Mouse (Mus musculus) limb, embryonic 11.5 days (tissue): ENCODE results near the gene Spata17. TPM values are rescaled to one million over a fixed set of nuclear protein-coding genes. Genes with fewer than 3 reads are reported as not detected.

ENCODE experiments used
- ATAC-seq: fragments of 200-750 bp; cut with Nextera tagmentation; 2 replicates; pipeline ENCODE4 v1.8.0; 2017; ENCODE audit warnings: low read depth; ENCODE audit not compliant: insufficient number of reproducible peaks, low FRiP score, low TSS enrichment
- DNase-seq: peaks from one replicate; pipeline ENCODE4 v3.0.0-alpha.2; 2015; ENCODE audit warnings: low spot score
- H3K27ac ChIP-seq: fragments of 300-500 bp; sonication (generic); replicated peaks from 2 replicates; pipeline ENCODE4 v1.5.1; 2014; ENCODE audit warnings: low read depth, mild to moderate bottlenecking, low read length
- H3K27me3 ChIP-seq: fragments of 300-500 bp; sonication (generic); 2 replicates; pipeline ENCODE4 v1.6.1; 2014; ENCODE audit warnings: mild to moderate bottlenecking, low read length, mixed read lengths; ENCODE audit not compliant: control insufficient read depth, insufficient read depth
- H3K36me3 ChIP-seq: fragments of 300-500 bp; sonication (generic); 2 replicates; pipeline ENCODE4 v1.6.1; 2014; ENCODE audit warnings: mild to moderate bottlenecking, low read length, moderate library complexity, mixed read lengths; ENCODE audit not compliant: control insufficient read depth, insufficient read depth
- H3K4me1 ChIP-seq: fragments of 300-500 bp; sonication (generic); 2 replicates; pipeline ENCODE4 v1.6.1; 2014; ENCODE audit warnings: low read length, mixed read lengths; ENCODE audit not compliant: control insufficient read depth, insufficient read depth
- H3K4me2 ChIP-seq: fragments of 300-500 bp; sonication (generic); 2 replicates; pipeline ENCODE4 v1.6.1; 2014; ENCODE audit warnings: low read depth, mild to moderate bottlenecking, moderate library complexity; ENCODE audit not compliant: severe bottlenecking
- H3K4me3 ChIP-seq: fragments of 300-500 bp; sonication (generic); 2 replicates; pipeline ENCODE4 v1.5.1; 2014; ENCODE audit warnings: low read depth, low read length
- H3K9ac ChIP-seq: fragments of 300-500 bp; sonication (generic); 2 replicates; pipeline ENCODE4 v1.6.1; 2014; ENCODE audit warnings: mild to moderate bottlenecking, low read length
- H3K9me3 ChIP-seq: fragments of 300-500 bp; sonication (generic); 2 replicates; pipeline ENCODE4 v1.6.1; 2016; ENCODE audit warnings: low read length; ENCODE audit not compliant: control insufficient read depth
- WGBS: fragments of 180-500 bp; shearing (Covaris S2); extraction: QIAGEN DNeasy Blood & Tissue Kit; methylation state at CpG from one replicate; pipeline ENCODE4 v1.1.7; 2014; 5-methylcytosine and 5-hydroxymethylcytosine counted together
- polyA plus RNA-seq: library from polyadenylated mRNA; unstranded; fragments of >200 nt; fragmentation: Nextera tagmentation; extraction: Ambion mirVana; gene quantifications from 2 replicates; pipeline ENCODE4 v1.2.1, GENCODE M21; 2014

Gene Spata17
- polyA plus RNA-seq, 1 experiment from 2014 or later: 0.72 TPM

GRCm38 (mm10) chr1:187235161-187235560, 19.9 kb upstream of the Spata17 start:
- Histone ChIP-seq H3K27me3 (no peaks in the 10 kb centered on the region), H3K4me1 (no peaks in the 10 kb centered on the region), H3K27ac (no peak overlapping the region), H3K4me3 (no peak overlapping the region), H3K9ac (no peak overlapping the region), H3K36me3 (0 out of 2 replicates have a peak, but pooled peaks cover 2% of the 10 kb centered on the region), H3K9me3 (no peaks in the 10 kb centered on the region), H3K4me2 (no peak overlapping the region)
- 92% methylated on average over 3 of the region's 3 CpGs for WGBS
- no peak for ATAC-seq
- no peak for DNase-seq

GRCm38 (mm10) chr1:187232996-187233615, 17.8 kb upstream of the Spata17 start:
- WGBS: 51% methylated on average over 7 of the region's 7 CpGs
- DNase-seq: peak; percentile 41
- no peak for ATAC-seq

GRCm38 (mm10) chr1:187232196-187232955, 17.1 kb upstream of the Spata17 start:
- H3K9me3 ChIP-seq: no peaks in the 10 kb centered on the region
- DNase-seq (no peak), ATAC-seq (no peak)
- no peak overlapping the region for H3K27ac ChIP-seq
- H3K36me3 ChIP-seq: 0 out of 2 replicates have a peak, but pooled peaks cover 2% of the 10 kb centered on the region
- H3K9ac ChIP-seq: no peak overlapping the region
- no peak overlapping the region for H3K4me3 ChIP-seq
- no peaks in the 10 kb centered on the region for H3K27me3 ChIP-seq
- H3K4me2 ChIP-seq: no peak overlapping the region
- 88% methylated on average over 14 of the region's 14 CpGs for WGBS
- H3K4me1 ChIP-seq: no peaks in the 10 kb centered on the region

More at GRCm38 (mm10) chr1:187232996-187233615, 17.8 kb upstream of the Spata17 start:
- Histone ChIP-seq H3K4me2 (no peak overlapping the region), H3K9ac (no peak overlapping the region), H3K27ac (no peak overlapping the region), H3K4me3 (no peak overlapping the region), H3K36me3 (0 out of 2 replicates have a peak, but pooled peaks cover 2% of the 10 kb centered on the region), H3K9me3 (no peaks in the 10 kb centered on the region), H3K27me3 (no peaks in the 10 kb centered on the region), H3K4me1 (no peaks in the 10 kb centered on the region)

GRCm38 (mm10) chr1:187230255-187230654, 15.0 kb upstream of the Spata17 start:
- no peak for DNase-seq

GRCm38 (mm10) chr1:187228414-187229146, 13.3 kb upstream of the Spata17 start:
- Histone ChIP-seq H3K4me2 (no peak overlapping the region), H3K27me3 (no peaks in the 10 kb centered on the region), H3K4me3 (no peak overlapping the region), H3K9ac (no peak overlapping the region), H3K9me3 (no peaks in the 10 kb centered on the region), H3K27ac (no peak overlapping the region), H3K36me3 (0 out of 2 replicates have a peak, but pooled peaks cover 2% of the 10 kb centered on the region), H3K4me1 (no peaks in the 10 kb centered on the region)
- WGBS: 79% methylated on average over 13 of the region's 13 CpGs
- DNase-seq (peak; percentile 19), ATAC-seq (no peak)

More at GRCm38 (mm10) chr1:187230255-187230654, 15.0 kb upstream of the Spata17 start:
- no peaks in the 10 kb centered on the region for H3K9me3 ChIP-seq
- no peaks in the 10 kb centered on the region for H3K4me1 ChIP-seq
- no peak overlapping the region for H3K27ac ChIP-seq
- H3K27me3 ChIP-seq: no peaks in the 10 kb centered on the region
- H3K36me3 ChIP-seq: 0 out of 2 replicates have a peak, but pooled peaks cover 2% of the 10 kb centered on the region
- H3K4me2 ChIP-seq: no peak overlapping the region
- WGBS: 81% methylated on average over 5 of the region's 5 CpGs
- H3K4me3 ChIP-seq: no peak overlapping the region
- H3K9ac ChIP-seq: no peak overlapping the region
- ATAC-seq: no peak

- WGBS: 84% methylated on average over 11 of the region's 11 CpGs
- DNase-seq (no peak), ATAC-seq (no peak)
- Histone ChIP-seq H3K4me2 (no peak overlapping the region), H3K4me1 (no peaks in the 10 kb centered on the region), H3K9ac (no peak overlapping the region), H3K9me3 (no peaks in the 10 kb centered on the region), H3K36me3 (no peaks in the 10 kb centered on the region), H3K27ac (no peak overlapping the region), H3K27me3 (no peaks in the 10 kb centered on the region), H3K4me3 (no peak overlapping the region)
Measured at GRCm38 (mm10) chr1:187226328-187227025, 11.2 kb upstream of the Spata17 start.

- H3K36me3 ChIP-seq: no peaks in the 10 kb centered on the region; the same call in 1 of the 2 replicates
- no peak for ATAC-seq
- H3K4me1 ChIP-seq: no peaks in the 10 kb centered on the region
- DNase-seq: no peak
- no peak overlapping the region for H3K9ac ChIP-seq
- no peaks in the 10 kb centered on the region for H3K27me3 ChIP-seq
- no peak overlapping the region for H3K27ac ChIP-seq
- no peak overlapping the region for H3K4me2 ChIP-seq
- H3K4me3 ChIP-seq: no peak overlapping the region
- no peaks in the 10 kb centered on the region for H3K9me3 ChIP-seq
- WGBS: 81% methylated on average over 6 of the region's 6 CpGs
Measured at GRCm38 (mm10) chr1:187220756-187221155, 5.5 kb upstream of the Spata17 start.
